Mouse (Mus musculus): ENCODE data around the gene Sorl1. TPM values are rescaled to one million over a fixed set of nuclear protein-coding genes. Genes with fewer than 3 reads are reported as not detected.

The Sorl1 gene
- polyA plus RNA-seq, 1 experiment from 2014 or later = 9.3 TPM

DNA sequence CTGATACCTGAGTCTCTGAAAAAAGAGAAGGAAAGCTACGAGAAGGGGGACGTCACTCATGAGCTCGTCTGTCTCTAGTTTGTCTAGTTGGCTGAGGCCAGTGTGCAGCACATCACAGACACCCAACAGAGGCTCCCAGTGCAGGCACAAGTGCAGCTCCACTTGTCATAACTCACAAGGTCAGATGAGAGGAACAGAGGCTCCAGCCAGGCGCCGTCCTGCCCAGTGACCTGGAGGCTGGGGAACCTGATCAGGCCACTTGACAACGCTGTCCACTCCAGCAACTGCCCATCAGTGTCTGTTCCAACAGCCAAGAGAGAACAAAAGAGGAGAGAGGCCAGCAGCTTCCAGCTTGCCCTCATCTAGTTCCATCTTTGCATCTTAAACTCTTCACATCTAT is 201.7 kb downstream of the Sorl1 start:
- DNase-seq (ENCODE audit: low spot score) = no peak
- Histone ChIP-seq H3K36me3 (ENCODE audit: control insufficient read depth, insufficient read depth, low read length) (no peaks in the 10 kb centered on the region), H3K4me1 (ENCODE audit: control insufficient read depth, insufficient read depth, low read length) (peaks cover 9% of the 10 kb centered on the region), H3K9me3 (ENCODE audit: control insufficient read depth, low read length) (no peaks in the 10 kb centered on the region), H3K27ac (replicated peaks; ENCODE audit: low read depth, low read length) (no peak overlapping the region), H3K4me3 (ENCODE audit: low read depth, low read length) (no peak overlapping the region), H3K9ac (ENCODE audit: low read depth, low read length) (no peak overlapping the region), H3K27me3 (replicated peaks; ENCODE audit: control insufficient read depth, insufficient read depth, low read length) (no peaks in the 10 kb centered on the region), H3K4me2 (ENCODE audit: low read depth, low read length) (no peak overlapping the region)
- 71% methylated on average over 6 of the region's 6 CpGs for WGBS
- ATAC-seq (ENCODE audit: low read depth) = no peak

DNA sequence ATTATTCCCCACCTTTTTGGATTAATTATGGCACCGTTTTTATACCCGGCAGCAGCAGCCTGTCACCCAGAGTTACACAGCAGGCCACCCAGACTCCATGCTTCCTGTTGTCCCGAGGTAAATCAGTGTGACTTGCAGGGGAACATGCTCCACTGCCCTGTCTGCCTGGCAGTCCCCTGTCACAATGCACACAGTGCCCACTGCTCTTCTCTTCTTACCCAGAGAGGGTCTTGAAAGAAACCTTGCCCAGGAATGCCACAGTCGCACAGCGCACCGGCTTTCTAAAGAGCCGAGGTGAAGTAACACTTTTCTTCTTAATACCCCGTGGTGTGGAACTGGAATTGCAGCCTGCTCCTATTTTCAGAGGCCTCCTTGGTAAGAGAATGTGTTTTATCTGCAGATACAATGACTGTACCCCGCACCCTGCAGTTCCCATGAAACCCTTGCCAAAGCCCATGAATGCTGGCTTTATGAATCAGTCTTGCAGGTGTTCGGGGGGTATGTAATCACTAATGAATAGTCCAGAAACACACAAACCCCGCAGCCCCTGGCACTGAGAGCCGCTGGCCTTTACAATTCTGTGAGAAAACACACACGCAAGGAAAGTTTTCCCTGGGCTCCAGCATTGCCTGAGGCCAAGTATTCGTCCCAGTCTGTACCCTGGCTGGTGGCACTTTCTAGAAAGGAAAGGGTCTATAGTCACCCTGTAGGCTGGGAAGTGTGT is 205.3 kb downstream of the Sorl1 start:
- ATAC-seq (ENCODE audit: low read depth) (peak; percentile 70), DNase-seq (ENCODE audit: low spot score) (peak; percentile 68)
- Histone ChIP-seq H3K4me3 (ENCODE audit: low read depth, low read length) (no peak overlapping the region), H3K36me3 (ENCODE audit: control insufficient read depth, insufficient read depth, low read length) (no peaks in the 10 kb centered on the region), H3K27ac (replicated peaks; ENCODE audit: low read depth, low read length) (peak overlapping the region; percentile 40), H3K9me3 (ENCODE audit: control insufficient read depth, low read length) (no peaks in the 10 kb centered on the region), H3K4me1 (ENCODE audit: control insufficient read depth, insufficient read depth, low read length) (peaks cover 11% of the 10 kb centered on the region), H3K27me3 (replicated peaks; ENCODE audit: control insufficient read depth, insufficient read depth, low read length) (no peaks in the 10 kb centered on the region), H3K4me2 (ENCODE audit: low read depth, low read length) (no peak overlapping the region), H3K9ac (ENCODE audit: low read depth, low read length) (no peak overlapping the region)
- 49% methylated on average over 14 of the region's 14 CpGs for WGBS

DNA sequence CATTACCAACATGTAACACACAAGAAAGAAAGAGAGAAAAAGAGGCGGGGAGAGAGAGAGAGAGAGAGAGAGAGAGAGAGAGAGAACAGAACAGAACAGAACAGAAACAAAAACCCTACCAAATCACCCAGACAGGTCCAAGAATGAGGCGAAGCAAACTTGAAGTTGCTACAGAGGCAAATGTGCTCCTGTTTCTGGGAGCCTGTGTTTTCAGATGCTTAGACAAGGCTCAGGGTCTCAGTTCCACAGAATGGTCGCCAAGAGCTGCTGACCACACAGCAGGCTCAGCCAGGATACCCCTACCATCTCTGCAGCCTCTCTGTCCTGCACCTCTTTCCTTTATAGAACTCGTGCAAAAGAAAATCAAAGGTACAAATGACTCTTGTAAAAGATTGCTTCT is 205.9 kb downstream of the Sorl1 start:
- Histone ChIP-seq H3K4me2 (ENCODE audit: low read depth, low read length) (no peak overlapping the region), H3K4me3 (ENCODE audit: low read depth, low read length) (no peak overlapping the region), H3K9me3 (ENCODE audit: control insufficient read depth, low read length) (no peaks in the 10 kb centered on the region), H3K36me3 (ENCODE audit: control insufficient read depth, insufficient read depth, low read length) (no peaks in the 10 kb centered on the region), H3K9ac (ENCODE audit: low read depth, low read length) (no peak overlapping the region), H3K27me3 (replicated peaks; ENCODE audit: control insufficient read depth, insufficient read depth, low read length) (no peaks in the 10 kb centered on the region), H3K27ac (replicated peaks; ENCODE audit: low read depth, low read length) (0 out of 2 replicates have a peak overlapping the region, but pooled peaks have one; percentile 22), H3K4me1 (ENCODE audit: control insufficient read depth, insufficient read depth, low read length) (peaks cover 11% of the 10 kb centered on the region)
- ATAC-seq (ENCODE audit: low read depth) (no peak), DNase-seq (ENCODE audit: low spot score) (no peak)
- 71% methylated on average over 4 of the region's 4 CpGs for WGBS

DNA sequence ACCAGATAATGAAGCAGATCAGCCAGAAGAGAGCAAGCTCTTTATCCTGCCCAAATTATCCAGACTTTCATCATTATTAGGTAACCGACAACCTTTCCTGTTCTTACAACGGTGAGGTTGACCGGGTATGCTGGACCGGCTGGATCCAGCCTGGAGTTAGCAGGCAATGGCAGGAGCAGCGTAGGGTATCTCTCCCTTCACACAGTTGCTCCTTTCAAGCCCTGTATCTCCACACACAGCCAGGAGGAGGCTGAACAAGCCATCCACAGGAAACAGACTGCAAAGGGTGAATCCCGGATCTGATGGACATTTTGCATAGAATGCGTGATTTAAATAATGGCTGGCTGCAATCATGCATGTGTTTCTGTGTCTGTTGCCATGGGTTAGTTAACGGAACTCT is 208.5 kb downstream of the Sorl1 start:
- ATAC-seq (ENCODE audit: low read depth) (no peak), DNase-seq (ENCODE audit: low spot score) (no peak)
- Histone ChIP-seq H3K36me3 (ENCODE audit: control insufficient read depth, insufficient read depth, low read length) (no peaks in the 10 kb centered on the region), H3K9ac (ENCODE audit: low read depth, low read length) (no peak overlapping the region), H3K9me3 (ENCODE audit: control insufficient read depth, low read length) (no peaks in the 10 kb centered on the region), H3K4me3 (ENCODE audit: low read depth, low read length) (no peak overlapping the region), H3K27me3 (replicated peaks; ENCODE audit: control insufficient read depth, insufficient read depth, low read length) (no peaks in the 10 kb centered on the region), H3K4me2 (ENCODE audit: low read depth, low read length) (no peak overlapping the region), H3K4me1 (ENCODE audit: control insufficient read depth, insufficient read depth, low read length) (peaks cover 11% of the 10 kb centered on the region), H3K27ac (replicated peaks; ENCODE audit: low read depth, low read length) (no peak overlapping the region)
- 79% methylated on average over 8 of the region's 8 CpGs for WGBS

Other genes with a start within 250 kb of the Sorl1 start
- 32.3 and 38.3 TPM in 2 replicates for gene Sc5d, start 140.0 kb upstream of the Sorl1 start, polyA plus RNA-seq (2014; fragmentation: Nextera tagmentation; extraction: Ambion mirVana)